Mouse (Mus musculus): ENCODE results near the gene Rsl24d1. TPM values are rescaled to one million over a fixed set of nuclear protein-coding genes. Genes with fewer than 3 reads are reported as not detected.

Gene Rsl24d1
- polyA plus RNA-seq, 1 experiment: not detected

DNA sequence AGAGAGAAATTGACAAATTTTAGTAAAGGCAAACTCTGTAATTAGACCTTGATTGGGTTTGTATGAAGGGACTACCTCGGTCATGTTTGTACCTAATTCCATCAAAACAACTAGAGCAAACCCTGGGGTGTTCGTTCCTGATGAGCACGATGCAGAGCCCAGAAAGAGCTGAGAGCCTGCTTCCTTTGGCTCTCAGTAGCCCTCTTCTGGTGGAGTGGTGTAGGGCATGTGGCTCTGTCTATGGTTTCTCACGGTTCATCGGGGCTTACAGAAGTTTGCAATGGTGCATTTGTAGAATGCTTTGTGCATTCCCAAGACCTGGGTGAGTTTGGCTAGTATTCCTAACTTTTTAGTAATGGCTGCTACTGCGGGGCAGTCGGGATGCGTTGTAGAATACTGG is 8.5 kb downstream of the Rsl24d1 start:
- 57% methylated on average over 8 of the region's 8 CpGs for WGBS
- H3K4me1 ChIP-seq (ENCODE audit: control insufficient read depth, insufficient read depth, low read length): no peaks in the 10 kb centered on the region
- no peak overlapping the region for H3K27ac ChIP-seq (ENCODE audit: insufficient read depth, low read depth, low read length)
- no peak overlapping the region for H3K4me3 ChIP-seq (ENCODE audit: insufficient read depth, low read depth, low read length)
- no peak for TF ChIP-seq CTCF (IDR thresholded peaks at IDR 0.05; ENCODE audit: insufficient read depth, low read depth, low read length)
- no peak for TF ChIP-seq POLR2A (IDR thresholded peaks at IDR 0.05; ENCODE audit: insufficient read depth, low read depth, low read length)

DNA sequence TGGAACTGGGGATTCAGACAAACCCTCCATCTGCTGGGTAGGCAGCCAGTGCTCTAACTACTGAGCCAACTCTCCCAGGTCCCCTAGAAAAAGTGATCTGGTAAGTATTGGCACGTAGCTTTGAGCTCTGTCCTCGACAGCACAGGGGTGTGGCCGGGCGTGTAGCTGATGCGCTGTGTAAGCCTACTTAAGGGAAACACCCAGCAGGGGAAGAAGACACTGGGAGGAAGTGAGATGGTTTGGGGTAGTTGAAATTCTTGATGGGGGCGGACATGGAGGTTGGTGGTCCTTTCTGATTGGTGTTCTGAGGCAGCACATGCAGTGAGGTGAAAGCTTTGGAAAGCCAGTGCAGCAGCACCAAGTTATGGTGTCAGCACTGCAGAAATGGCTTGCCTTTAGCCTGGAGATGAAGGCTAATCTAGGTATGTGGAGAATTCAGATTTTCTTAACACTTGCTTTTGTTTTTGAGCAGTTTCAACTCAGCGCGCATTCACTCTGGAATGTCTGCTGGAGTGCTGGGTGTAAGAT is 11.9 kb downstream of the Rsl24d1 start:
- Histone ChIP-seq H3K4me1 (ENCODE audit: control insufficient read depth, insufficient read depth, low read length) (no peaks in the 10 kb centered on the region), H3K27ac (ENCODE audit: insufficient read depth, low read depth, low read length) (no peak overlapping the region), H3K4me3 (ENCODE audit: insufficient read depth, low read depth, low read length) (no peak overlapping the region)
- TF ChIP-seq CTCF (IDR thresholded peaks at IDR 0.05; ENCODE audit: insufficient read depth, low read depth, low read length): no peak
- TF ChIP-seq POLR2A (IDR thresholded peaks at IDR 0.05; ENCODE audit: insufficient read depth, low read depth, low read length): no peak
- 91% methylated on average over 8 of the region's 8 CpGs for WGBS

GRCm38 (mm10) chr9:73127457-73127856 is 14.2 kb downstream of the Rsl24d1 start:
- Histone ChIP-seq H3K4me1 (ENCODE audit: control insufficient read depth, insufficient read depth, low read length) (no peaks in the 10 kb centered on the region), H3K27ac (ENCODE audit: insufficient read depth, low read depth, low read length) (no peak overlapping the region), H3K4me3 (ENCODE audit: insufficient read depth, low read depth, low read length) (no peak overlapping the region)
- no peak for TF ChIP-seq POLR2A (IDR thresholded peaks at IDR 0.05; ENCODE audit: insufficient read depth, low read depth, low read length)
- TF ChIP-seq CTCF (IDR thresholded peaks at IDR 0.05; ENCODE audit: insufficient read depth, low read depth, low read length): no peak
- 86% methylated on average over 2 of the region's 2 CpGs for WGBS

DNA sequence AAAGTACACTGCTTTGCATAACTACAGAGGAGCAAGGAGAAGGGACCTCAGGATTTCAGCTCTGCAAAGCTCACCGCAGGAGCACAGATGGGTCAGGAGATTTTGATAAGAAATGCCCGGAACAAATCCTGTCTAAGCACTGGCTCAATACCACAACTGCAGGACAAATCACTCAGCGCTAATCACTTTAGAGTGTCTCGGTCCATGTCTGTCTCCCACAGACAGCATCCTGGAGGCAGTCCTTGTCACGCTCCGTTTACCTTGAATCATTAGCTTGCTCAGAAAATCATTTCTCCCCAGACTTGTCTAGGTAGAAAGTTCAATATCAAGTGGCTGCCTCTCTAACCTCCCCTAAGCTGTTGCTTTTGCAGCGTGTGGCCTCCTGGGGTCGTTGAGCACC is 16.6 kb downstream of the Rsl24d1 start:
- WGBS: 87% methylated on average over 8 of the region's 8 CpGs
- TF ChIP-seq CTCF (IDR thresholded peaks at IDR 0.05; ENCODE audit: insufficient read depth, low read depth, low read length) (no peak), POLR2A (IDR thresholded peaks at IDR 0.05; ENCODE audit: insufficient read depth, low read depth, low read length) (no peak)
- H3K4me3 ChIP-seq (ENCODE audit: insufficient read depth, low read depth, low read length): no peak overlapping the region
- no peak overlapping the region for H3K27ac ChIP-seq (ENCODE audit: insufficient read depth, low read depth, low read length)
- no peaks in the 10 kb centered on the region for H3K4me1 ChIP-seq (ENCODE audit: control insufficient read depth, insufficient read depth, low read length)

DNA sequence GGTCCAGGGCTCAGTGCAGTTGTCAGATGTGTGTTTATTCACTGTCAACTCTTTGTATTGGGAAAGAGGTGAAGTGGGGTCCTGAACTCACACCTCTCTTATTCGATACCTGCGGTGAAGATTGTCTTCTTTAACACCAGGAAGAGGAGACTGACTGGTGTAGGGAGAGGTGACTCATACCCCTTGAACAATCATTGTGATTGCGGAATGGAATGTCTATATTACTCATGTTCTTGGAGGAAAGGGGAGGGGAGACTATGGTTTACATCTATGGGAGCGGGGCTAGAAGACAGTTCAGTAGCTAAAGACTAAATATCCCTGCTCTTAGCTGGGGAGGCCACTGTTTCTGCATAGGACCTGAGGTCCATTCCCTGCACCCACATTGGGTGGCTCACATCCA is 17.3 kb downstream of the Rsl24d1 start:
- WGBS: 86% methylated on average over 4 of the region's 4 CpGs
- TF ChIP-seq POLR2A (IDR thresholded peaks at IDR 0.05; ENCODE audit: insufficient read depth, low read depth, low read length) (no peak), CTCF (IDR thresholded peaks at IDR 0.05; ENCODE audit: insufficient read depth, low read depth, low read length) (no peak)
- no peak overlapping the region for H3K4me3 ChIP-seq (ENCODE audit: insufficient read depth, low read depth, low read length)
- H3K27ac ChIP-seq (ENCODE audit: insufficient read depth, low read depth, low read length): no peak overlapping the region
- H3K4me1 ChIP-seq (ENCODE audit: control insufficient read depth, insufficient read depth, low read length): no peaks in the 10 kb centered on the region

- TF ChIP-seq CTCF (IDR thresholded peaks at IDR 0.05; ENCODE audit: insufficient read depth, low read depth, low read length) (no peak), POLR2A (IDR thresholded peaks at IDR 0.05; ENCODE audit: insufficient read depth, low read depth, low read length) (no peak)
- no peak overlapping the region for H3K4me3 ChIP-seq (ENCODE audit: insufficient read depth, low read depth, low read length)
- WGBS: 77% methylated on average over 11 of the region's 11 CpGs
- H3K27ac ChIP-seq (ENCODE audit: insufficient read depth, low read depth, low read length): no peak overlapping the region
- no peaks in the 10 kb centered on the region for H3K4me1 ChIP-seq (ENCODE audit: control insufficient read depth, insufficient read depth, low read length)
Measured at GRCm38 (mm10) chr9:73137341-73137886, 24.2 kb downstream of the Rsl24d1 start.

GRCm38 (mm10) chr9:73154347-73154746 is 41.1 kb downstream of the Rsl24d1 start:
- no peak overlapping the region for H3K27ac ChIP-seq (ENCODE audit: insufficient read depth, low read depth, low read length)
- no peak overlapping the region for H3K4me3 ChIP-seq (ENCODE audit: insufficient read depth, low read depth, low read length)
- no peak for TF ChIP-seq POLR2A (IDR thresholded peaks at IDR 0.05; ENCODE audit: insufficient read depth, low read depth, low read length)
- TF ChIP-seq CTCF (IDR thresholded peaks at IDR 0.05; ENCODE audit: insufficient read depth, low read depth, low read length): no peak
- H3K4me1 ChIP-seq (ENCODE audit: control insufficient read depth, insufficient read depth, low read length): no peaks in the 10 kb centered on the region
- WGBS: 51% methylated on average over 9 of the region's 9 CpGs

DNA sequence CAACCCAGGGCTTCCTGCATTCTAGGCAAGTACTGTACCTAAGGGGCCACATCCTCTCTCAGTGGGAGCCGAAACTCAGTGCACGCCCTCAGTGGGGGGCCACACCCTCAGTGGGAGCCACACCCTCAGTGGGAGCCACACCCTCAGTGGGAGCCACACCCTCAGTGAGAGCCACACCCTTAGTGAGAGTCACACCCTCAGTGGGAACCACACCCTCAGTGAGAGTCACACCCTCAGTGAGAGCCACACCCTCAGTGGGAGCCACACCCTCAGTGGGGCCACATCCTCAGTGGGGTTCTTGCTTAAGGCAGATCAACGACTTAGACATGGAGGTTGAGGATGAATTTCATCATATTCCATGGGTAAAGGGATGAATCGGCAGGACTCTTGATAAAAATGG is 44.7 kb downstream of the Rsl24d1 start:
- H3K4me3 ChIP-seq (ENCODE audit: insufficient read depth, low read depth, low read length): no peak overlapping the region
- WGBS: 86% methylated on average over 4 of the region's 4 CpGs
- TF ChIP-seq POLR2A (IDR thresholded peaks at IDR 0.05; ENCODE audit: insufficient read depth, low read depth, low read length) (no peak), CTCF (IDR thresholded peaks at IDR 0.05; ENCODE audit: insufficient read depth, low read depth, low read length) (no peak)
- H3K27ac ChIP-seq (ENCODE audit: insufficient read depth, low read depth, low read length): no peak overlapping the region
- peaks cover 2% of the 10 kb centered on the region for H3K4me1 ChIP-seq (ENCODE audit: control insufficient read depth, insufficient read depth, low read length)

GRCm38 (mm10) chr9:73159265-73159664 is 46.0 kb downstream of the Rsl24d1 start:
- Histone ChIP-seq H3K4me3 (ENCODE audit: insufficient read depth, low read depth, low read length) (no peak overlapping the region), H3K4me1 (ENCODE audit: control insufficient read depth, insufficient read depth, low read length) (peaks cover 2% of the 10 kb centered on the region), H3K27ac (ENCODE audit: insufficient read depth, low read depth, low read length) (no peak overlapping the region)
- 49% methylated on average over 1 of the region's 1 CpGs for WGBS
- no peak for TF ChIP-seq CTCF (IDR thresholded peaks at IDR 0.05; ENCODE audit: insufficient read depth, low read depth, low read length)
- TF ChIP-seq POLR2A (IDR thresholded peaks at IDR 0.05; ENCODE audit: insufficient read depth, low read depth, low read length): no peak

Measured in olfactory bulb, adult 2 months (tissue).